In the genomic region with DNA sequence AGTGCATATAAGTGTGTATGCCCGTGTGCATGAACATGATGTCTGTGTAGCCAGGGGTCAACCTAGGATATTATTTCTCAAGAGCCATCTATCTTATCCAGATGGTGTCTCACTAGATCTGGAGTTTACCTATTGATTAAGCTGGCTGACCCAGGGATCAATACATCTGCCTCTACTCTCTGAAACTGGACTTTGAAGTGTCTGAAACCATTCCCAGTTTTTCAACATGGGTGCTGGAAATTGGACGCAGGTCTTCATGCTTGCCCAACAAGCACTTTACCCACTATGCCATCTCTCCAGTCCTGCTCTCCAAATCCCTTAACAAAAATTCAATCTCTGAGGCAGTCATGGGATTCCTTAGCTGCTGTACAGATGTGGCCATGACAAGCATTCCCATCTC, we compare ENCODE assay signal across 16 mouse cellular contexts.
"Had no signal": no experiment of that assay in that cellular context is flagged by ENCODE, and none has a peak within 500 bp of the region (broad histone marks: within the 10 kb centered on the region; RNA-seq: fewer than 3 reads in every experiment).

No protein-coding gene starts in this region.

- H3K27me3 ChIP-seq: neural tube, embryonic 13.5 days; neural tube, embryonic 15.5 days; stomach, embryonic 15.5 days had no signal

- H3K4me1 ChIP-seq: stomach, embryonic 15.5 days had no signal

- DNase-seq: retina, postnatal 1 day; right cerebral cortex, adult 18-20 months; right cerebral cortex, postnatal 14 days; right cerebral cortex, postnatal 25 days; right cerebral cortex, postnatal 4 days; spleen, adult 18-20 months; thymus, adult 18-20 months; thymus, adult 2 months; thymus, postnatal 14 days; thymus, postnatal 25 days; thymus, postnatal 36 days; thymus, postnatal 4 days had no signal

- H3K27ac ChIP-seq: neural tube, embryonic 13.5 days; neural tube, embryonic 15.5 days; stomach, embryonic 15.5 days; stomach, postnatal 0 days had no signal

- H3K4me2 ChIP-seq: neural tube, embryonic 13.5 days; neural tube, embryonic 15.5 days; stomach, embryonic 15.5 days had no signal

- H3K9me3 ChIP-seq: neural tube, embryonic 13.5 days; neural tube, embryonic 15.5 days; stomach, embryonic 15.5 days had no signal

- H3K36me3 ChIP-seq: neural tube, embryonic 13.5 days; neural tube, embryonic 15.5 days; stomach, embryonic 15.5 days had no signal

- H3K4me3 ChIP-seq: neural tube, embryonic 13.5 days; neural tube, embryonic 15.5 days; stomach, embryonic 15.5 days had no signal

- H3K9ac ChIP-seq: neural tube, embryonic 13.5 days; neural tube, embryonic 15.5 days; stomach, embryonic 15.5 days had no signal
